Mouse (Mus musculus) bone marrow, adult 2 months (tissue): ENCODE results near the gene Rgsl1. TPM values are rescaled to one million over a fixed set of nuclear protein-coding genes. Genes with fewer than 3 reads are reported as not detected.

Experiments
- H3K27ac ChIP-seq: fragments of 200-500 bp; 2 replicates; pipeline ENCODE4 v1.5.1; 2012; ENCODE audit warnings: low read depth, mild to moderate bottlenecking, control low read depth, inconsistent platforms, low read length; ENCODE audit not compliant: control insufficient read depth, poor library complexity, insufficient read depth
- H3K4me1 ChIP-seq: fragments of 200-500 bp; 2 replicates; pipeline ENCODE4 v1.6.1; 2011; ENCODE audit warnings: low read length; ENCODE audit not compliant: control insufficient read depth, insufficient read depth
- H3K4me3 ChIP-seq: fragments of 200-500 bp; replicated peaks from 2 replicates; pipeline ENCODE3; 2011; ENCODE audit warnings: mild to moderate bottlenecking, low read depth, low read length, control low read depth; ENCODE audit not compliant: control insufficient read depth
- CTCF ChIP-seq: fragments of 200-500 bp; IDR thresholded peaks from 2 replicates; pipeline ENCODE4 v1.5.1; 2011; ENCODE audit warnings: low read length, control low read depth; ENCODE audit not compliant: control insufficient read depth, insufficient read depth
- POLR2A ChIP-seq: fragments of 200-500 bp; IDR thresholded peaks from 2 replicates; pipeline ENCODE4 v1.6.1; 2011; ENCODE audit warnings: low read depth, mild to moderate bottlenecking, control low read depth, low read length, borderline replicate concordance; ENCODE audit not compliant: control insufficient read depth
- WGBS: fragments of 180-500 bp; shearing (Covaris S2); methylation state at CpG from one replicate; pipeline ENCODE4 v1.1.7; 2018; 5-methylcytosine and 5-hydroxymethylcytosine counted together
- polyA plus RNA-seq: library from polyadenylated mRNA; stranded (reverse); fragments of >200 nt; gene quantifications from 2 replicates; pipeline ENCODE4 v1.2.4, GENCODE M21; 2011; ENCODE audit warnings: low replicate concordance; ENCODE audit not compliant: missing spikeins, insufficient read depth, insufficient read length

The Rgsl1 gene
- polyA plus RNA-seq, 1 experiment: not detected

- H3K4me1 ChIP-seq: no peaks in the 10 kb centered on the region; the same call in 1 of the 2 replicates
- TF ChIP-seq CTCF (peak; percentile 85), POLR2A (no peak)
- no peak overlapping the region for H3K27ac ChIP-seq
- H3K4me3 ChIP-seq: no peak overlapping the region
- WGBS: 37% methylated on average over 11 of the region's 11 CpGs
Observed at GRCm38 (mm10) chr1:153742374-153743155, 101.4 kb downstream of the Rgsl1 start.

- H3K4me3 ChIP-seq: no peak overlapping the region
- H3K27ac ChIP-seq: no peak overlapping the region
- no peaks in the 10 kb centered on the region for H3K4me1 ChIP-seq
- 75% methylated on average over 18 of the region's 18 CpGs for WGBS
- TF ChIP-seq POLR2A (no peak), CTCF (no peak)
Observed at GRCm38 (mm10) chr1:153741551-153742316, 102.2 kb downstream of the Rgsl1 start.

DNA sequence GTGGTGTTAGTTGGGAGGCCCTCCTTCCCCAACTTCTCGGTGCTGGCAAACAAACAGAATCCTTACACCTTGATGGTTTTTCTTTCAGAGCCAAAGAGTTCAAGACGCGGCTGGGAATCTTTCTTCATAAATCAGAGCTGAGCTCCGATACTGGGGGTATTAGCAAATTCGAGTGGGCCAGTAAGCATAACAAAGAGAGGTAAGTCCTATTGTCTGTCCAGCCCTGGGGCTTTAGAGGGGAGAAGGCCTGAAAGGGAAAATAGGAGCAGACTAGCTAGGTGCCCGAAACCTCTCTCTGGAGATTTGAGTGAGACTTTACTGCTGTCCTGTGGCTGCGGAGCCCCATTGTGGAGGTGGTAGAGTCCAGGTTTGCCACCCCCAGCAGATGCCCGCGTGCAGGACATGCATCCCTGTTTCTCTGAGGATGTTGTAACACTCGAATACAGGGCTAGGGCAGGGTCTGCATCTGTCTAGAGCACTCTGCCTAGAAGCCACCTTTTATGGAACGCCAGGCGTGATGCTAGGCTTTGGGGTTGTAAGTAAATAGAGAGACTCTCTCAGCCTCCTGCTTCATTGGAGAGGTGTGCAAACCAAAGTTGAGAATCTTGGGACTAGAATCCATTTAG is 103.1 kb downstream of the Rgsl1 start:
- Histone ChIP-seq H3K4me3 (no peak overlapping the region), H3K4me1 (no peaks in the 10 kb centered on the region), H3K27ac (no peak overlapping the region)
- WGBS: 51% methylated on average over 12 of the region's 12 CpGs
- TF ChIP-seq POLR2A (no peak), CTCF (no peak)

- H3K4me3 ChIP-seq: no peak within 1 kb of the TSS
- H3K4me1 ChIP-seq: no peaks in the 10 kb centered on the region
- TF ChIP-seq POLR2A (peak; percentile 37; the same call in 1 of the 2 replicates), CTCF (no peak)
- H3K27ac ChIP-seq: no peak within 1 kb of the TSS
- 1% methylated on average over 28 of the region's 28 CpGs for WGBS
Observed at GRCm38 (mm10) chr1:153740145-153740544, 103.8 kb downstream of the Rgsl1 start, which contains the start of gene Rgs16. Gene Rgs16, plus strand, starts transcription at chr1:153740349.

DNA sequence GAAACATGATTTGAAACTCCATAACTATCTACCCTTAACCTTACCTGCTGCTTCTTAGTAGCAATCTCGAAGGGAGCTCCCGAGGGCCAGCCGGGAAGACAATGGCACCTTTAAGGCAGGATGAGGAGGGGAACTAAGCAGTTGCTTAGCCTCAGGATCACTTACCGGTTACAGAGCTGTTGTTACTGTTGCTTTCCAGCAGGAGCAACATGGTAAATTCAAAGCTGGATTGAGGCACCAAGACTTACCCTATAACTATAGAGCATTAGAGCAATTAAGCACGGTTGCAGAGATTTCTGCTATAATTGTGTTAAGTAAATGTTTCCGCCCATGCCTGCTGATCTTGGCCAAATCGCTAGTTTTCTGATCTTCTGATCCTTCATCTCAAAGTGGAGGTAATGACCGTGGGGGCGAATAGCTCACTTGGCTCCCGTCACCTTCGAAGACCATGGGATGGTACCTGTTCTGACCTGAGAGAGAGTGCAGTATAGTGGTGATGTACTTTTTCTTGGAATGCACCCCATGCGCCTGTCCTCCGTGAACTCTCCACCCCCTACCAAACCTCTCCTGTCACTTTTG is 104.4 kb downstream of the Rgsl1 start:
- TF ChIP-seq POLR2A: no peak
- TF ChIP-seq CTCF: no peak
- Histone ChIP-seq H3K4me3 (no peak overlapping the region), H3K27ac (no peak overlapping the region), H3K4me1 (no peaks in the 10 kb centered on the region)
- WGBS: 21% methylated on average over 13 of the region's 13 CpGs

DNA sequence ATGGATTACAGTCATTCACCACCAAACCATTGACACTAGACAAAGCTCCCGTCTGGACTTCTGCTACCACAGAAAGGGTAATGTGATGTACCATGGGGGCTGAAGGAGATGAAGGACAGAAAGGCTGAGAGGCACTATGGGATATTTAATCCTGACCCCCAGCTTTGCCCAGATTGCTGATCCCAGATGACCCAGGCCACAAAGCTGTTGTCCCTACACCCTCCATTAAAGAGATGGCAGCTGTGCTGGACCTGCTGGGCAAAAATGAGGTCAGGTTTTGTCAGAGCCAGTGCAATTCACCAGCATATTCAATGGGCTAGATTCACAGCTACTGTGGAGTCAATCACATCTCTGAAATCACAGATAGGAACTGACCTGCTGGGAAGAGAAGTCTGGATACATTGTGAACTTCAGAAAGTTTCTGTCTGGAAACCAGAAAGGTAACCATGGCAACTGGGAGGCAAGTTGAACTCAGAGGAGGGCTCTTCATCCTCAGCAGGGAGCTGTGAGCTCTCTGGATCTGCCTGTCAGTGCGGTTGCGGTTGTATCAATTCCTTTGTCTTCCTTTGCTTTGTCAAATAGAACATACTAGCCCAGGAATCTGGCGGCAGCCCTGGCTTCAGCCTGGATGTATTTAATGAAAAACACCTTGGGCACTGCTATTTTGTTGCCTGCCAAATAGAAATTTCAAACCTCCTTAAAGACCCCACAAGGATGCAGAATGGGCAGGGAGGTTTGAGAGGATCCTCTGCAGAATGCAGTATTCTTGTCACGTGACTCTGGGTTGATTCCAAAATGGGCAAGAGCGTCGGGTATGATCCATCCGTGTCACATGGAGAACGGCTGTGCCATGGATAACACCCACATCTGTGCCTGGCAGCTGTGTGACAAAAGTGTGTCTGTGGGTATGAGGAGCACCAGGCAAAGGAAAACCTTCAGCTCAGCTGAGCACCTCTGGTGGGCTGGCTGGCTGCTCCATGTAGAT is 106.5 kb downstream of the Rgsl1 start:
- 66% methylated on average over 9 of the region's 9 CpGs for WGBS
- no peak overlapping the region for H3K4me3 ChIP-seq
- no peaks in the 10 kb centered on the region for H3K4me1 ChIP-seq
- H3K27ac ChIP-seq: no peak overlapping the region
- TF ChIP-seq CTCF (no peak), POLR2A (no peak)

- H3K27ac ChIP-seq: no peak overlapping the region
- no peaks in the 10 kb centered on the region for H3K4me1 ChIP-seq
- WGBS: 50% methylated on average over 6 of the region's 6 CpGs
- H3K4me3 ChIP-seq: no peak overlapping the region
- no peak for TF ChIP-seq POLR2A
- TF ChIP-seq CTCF: no peak
Observed at GRCm38 (mm10) chr1:153736096-153736495, 107.8 kb downstream of the Rgsl1 start.
